Mouse (Mus musculus) midbrain, embryonic 14.5 days (tissue): ENCODE measurements at regions not wholly inside any gene's neighbourhood (a gene's known extent, or its start where the extent isn't known, plus 50 kb on each side); places are given as distances from the start of the nearest gene placed in this dataset.
A peak's percentile ranks its signal among the peaks of the same experiment; 100 is the strongest.

Experiments used
- ATAC-seq: fragments of 200-750 bp; cut with Nextera tagmentation; 2 replicates; pipeline ENCODE4 v1.8.0; 2017; ENCODE audit warnings: moderate number of reproducible peaks, moderate library complexity; ENCODE audit not compliant: low FRiP score, low TSS enrichment
- DNase-seq: peaks from one replicate; pipeline ENCODE4 v3.0.0-alpha.2; 2015
- H3K27ac ChIP-seq: fragments of 300-500 bp; sonication (generic); replicated peaks from 2 replicates; pipeline ENCODE4 v1.5.1; 2014; ENCODE audit warnings: mild to moderate bottlenecking, low read depth, low read length, moderate library complexity
- H3K27me3 ChIP-seq: fragments of 300-500 bp; sonication (generic); 2 replicates; pipeline ENCODE4 v1.6.1; 2014; ENCODE audit warnings: low read length, control low read depth, mixed read lengths; ENCODE audit not compliant: control insufficient read depth, insufficient read depth
- H3K36me3 ChIP-seq: fragments of 300-500 bp; sonication (generic); 2 replicates; pipeline ENCODE4 v1.6.1; 2014; ENCODE audit warnings: low read length, control low read depth; ENCODE audit not compliant: control insufficient read depth, insufficient read depth
- H3K4me1 ChIP-seq: fragments of 300-500 bp; sonication (generic); 2 replicates; pipeline ENCODE4 v1.6.1; 2014; ENCODE audit warnings: mild to moderate bottlenecking, antibody characterized with exemption, low read length, control low read depth; ENCODE audit not compliant: control insufficient read depth, insufficient read depth
- H3K4me2 ChIP-seq: fragments of 300-500 bp; sonication (generic); 2 replicates; pipeline ENCODE4 v1.6.1; 2014; ENCODE audit warnings: mild to moderate bottlenecking, low read length, moderate library complexity
- H3K4me3 ChIP-seq: fragments of 300-500 bp; sonication (generic); replicated peaks from 2 replicates; pipeline ENCODE4 v1.5.1; 2014; ENCODE audit warnings: low read depth, low read length
- H3K9ac ChIP-seq: fragments of 300-500 bp; sonication (generic); replicated peaks from 2 replicates; pipeline ENCODE4 v1.6.1; 2014; ENCODE audit warnings: mild to moderate bottlenecking, low read length, moderate library complexity
- H3K9me3 ChIP-seq: fragments of 300-500 bp; sonication (generic); 2 replicates; pipeline ENCODE4 v1.6.1; 2016; ENCODE audit warnings: low read length, control low read depth, mixed read lengths; ENCODE audit not compliant: control insufficient read depth
- WGBS: fragments of 180-500 bp; shearing (Covaris S2); extraction: QIAGEN DNeasy Blood & Tissue Kit; methylation state at CpG from one replicate; pipeline ENCODE4 v1.1.7; 2014; 5-methylcytosine and 5-hydroxymethylcytosine counted together

DNA sequence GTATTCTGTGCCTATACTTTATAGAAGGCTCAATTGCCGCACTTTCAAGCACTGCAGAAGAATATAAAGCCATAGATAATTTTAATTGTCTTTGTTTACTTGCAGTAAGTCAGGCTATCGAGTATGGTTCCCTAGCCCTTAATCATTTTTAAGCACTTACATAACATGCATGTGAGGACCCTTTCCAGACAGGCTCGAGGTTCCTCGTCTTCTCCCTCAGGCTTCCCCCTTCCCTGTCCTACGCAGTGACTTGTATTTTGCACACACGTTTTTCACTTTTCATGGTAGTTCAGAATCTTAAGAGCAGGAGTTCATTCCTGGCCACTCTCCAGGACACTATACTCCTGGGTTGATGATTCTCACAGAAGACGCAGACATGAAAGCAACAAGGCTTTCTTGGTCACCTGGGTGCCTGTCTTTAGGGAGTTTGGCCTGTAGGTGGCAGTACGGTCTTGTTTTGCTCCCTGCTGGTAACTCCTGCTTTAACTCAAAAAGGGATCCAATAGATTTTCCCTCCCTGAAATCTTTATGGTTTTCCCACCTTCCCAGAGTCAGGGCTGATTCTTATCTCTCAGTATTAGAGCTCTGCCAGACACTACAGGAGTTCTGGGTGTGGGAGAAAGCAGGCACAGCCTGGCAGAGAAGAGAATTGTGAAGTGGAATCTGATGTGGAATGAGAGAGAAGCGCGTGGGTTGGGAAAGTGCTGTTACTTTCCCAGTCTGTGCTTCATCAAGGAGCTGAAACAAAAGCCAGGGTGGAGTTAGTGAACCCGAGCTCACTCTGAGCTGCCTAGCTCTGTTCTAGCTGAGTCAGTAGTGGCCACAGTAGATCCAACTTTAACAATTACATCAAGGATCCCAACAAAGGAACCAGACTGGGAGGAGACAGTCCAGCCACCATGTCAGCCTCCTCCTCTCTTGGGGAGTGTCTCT, 346.5 kb upstream of the Cobl start:
- 0 out of 2 replicates have a peak overlapping the region, but pooled peaks have one; percentile 11 for H3K4me2 ChIP-seq

More for the DNA sequence above, 346.5 kb upstream of the Cobl start:
- WGBS, result 47% methylated on average over 11 of the region's 11 CpGs
- Histone ChIP-seq H3K27me3 (no peaks in the 10 kb centered on the region), H3K9me3 (no peaks in the 10 kb centered on the region), H3K4me3 (no peak overlapping the region), H3K9ac (no peak overlapping the region), H3K27ac (no peak overlapping the region), H3K4me1 (no peaks in the 10 kb centered on the region), H3K36me3 (no peaks in the 10 kb centered on the region)
- ATAC-seq (peak; percentile 55), DNase-seq (peak; percentile 86)
